17 mouse cellular contexts compared by ENCODE assay signal in the genomic region with DNA sequence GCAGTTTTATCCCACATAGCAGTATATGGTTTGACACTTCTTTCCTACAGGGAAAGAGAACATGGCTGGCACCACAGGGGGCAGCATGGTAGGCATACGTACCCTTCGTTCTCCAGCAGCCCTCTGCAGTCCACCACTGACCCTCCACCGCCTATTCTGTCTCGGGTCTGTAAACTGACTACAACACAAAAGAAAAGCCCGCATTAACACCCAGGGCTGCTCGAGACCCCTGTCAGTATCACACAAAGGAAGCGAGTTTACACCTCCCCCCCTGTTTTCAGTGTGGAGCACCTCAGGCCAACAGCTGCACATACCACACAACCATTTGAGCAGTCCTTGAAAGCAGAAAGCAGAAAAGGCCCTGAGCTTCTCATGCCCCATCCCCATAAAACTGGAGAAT.
DNase-seq lines count a peak whose midpoint lies in the region; ATAC-seq and TF ChIP-seq lines count a peak whose summit lies in the region.
"Had no signal": no experiment of that assay in that cellular context is flagged by ENCODE, and none has a peak within 500 bp of the region (broad histone marks: within the 10 kb centered on the region; RNA-seq: fewer than 3 reads in every experiment).

No protein-coding gene starts in this region.

- H3K4me1 ChIP-seq in intestine, embryonic 14.5 days (replicated peaks; ENCODE audit: control insufficient read depth, insufficient read depth, low read length): no peaks in the 10 kb centered on the region
- H3K4me1 ChIP-seq in intestine, embryonic 16.5 days (ENCODE audit: control insufficient read depth, insufficient read depth, low read length): peaks cover 5% of the 10 kb centered on the region; the same call in 1 of the 2 replicates
- peaks cover 18% of the 10 kb centered on the region for H3K4me1 ChIP-seq in limb, embryonic 13.5 days
- no peaks in the 10 kb centered on the region for H3K4me1 ChIP-seq in kidney, adult 2 months (ENCODE audit: control insufficient read depth, insufficient read depth, low read length)
- H3K4me1 ChIP-seq: liver, embryonic 15.5 days; neural tube, embryonic 15.5 days had no signal

- no peak overlapping the region for H3K9ac ChIP-seq in intestine, embryonic 14.5 days (ENCODE audit: low read length)
- no peak overlapping the region for H3K9ac ChIP-seq in intestine, embryonic 16.5 days (ENCODE audit: low read depth, low read length)
- no peak overlapping the region for H3K9ac ChIP-seq in limb, embryonic 13.5 days
- H3K9ac ChIP-seq: liver, embryonic 15.5 days; neural tube, embryonic 15.5 days had no signal

- TF ChIP-seq CTCF in gastrocnemius, adult 2 months (IDR thresholded peaks at IDR 0.05): no peak
- TF ChIP-seq CTCF in brain, embryonic 14.5 days (IDR thresholded peaks at IDR 0.05; ENCODE audit: borderline replicate concordance, extremely low read depth, insufficient read depth, insufficient read length): no peak
- no peak for TF ChIP-seq CTCF in kidney, adult 2 months (conservative IDR thresholded peaks at IDR 0.05; ENCODE audit: insufficient read depth, insufficient read length, low read depth, low read length)

- peak overlapping the region; percentile 48 for H3K27ac ChIP-seq in gastrocnemius, adult 2 months
- H3K27ac ChIP-seq in intestine, embryonic 14.5 days (ENCODE audit: low read depth): no peak overlapping the region
- no peak overlapping the region for H3K27ac ChIP-seq in intestine, embryonic 16.5 days (ENCODE audit: low read length)
- peak overlapping the region; percentile 49; the same call in 1 of the 2 replicates for H3K27ac ChIP-seq in limb, embryonic 13.5 days
- no peak overlapping the region for H3K27ac ChIP-seq in kidney, adult 2 months (ENCODE audit: insufficient read depth, low read depth, low read length)
- H3K27ac ChIP-seq: hindbrain, postnatal 0 days; liver, embryonic 15.5 days; neural tube, embryonic 15.5 days had no signal

- 72% methylated on average over 7 of the region's 7 CpGs for WGBS in intestine, embryonic 14.5 days
- 66% methylated on average over 7 of the region's 7 CpGs for WGBS in intestine, embryonic 16.5 days
- 74% methylated on average over 7 of the region's 7 CpGs for WGBS in limb, embryonic 13.5 days
- WGBS in kidney, adult 2 months: 83% methylated on average over 7 of the region's 7 CpGs

- ATAC-seq in intestine, embryonic 14.5 days (replicated peaks; ENCODE audit: low FRiP score, low TSS enrichment, low read depth): 0 out of 2 replicates have a peak, but pooled peaks have one; percentile 27
- no peak for ATAC-seq in intestine, embryonic 16.5 days
- ATAC-seq in limb, embryonic 13.5 days (ENCODE audit: low FRiP score, low read depth): peak; percentile 77
- ATAC-seq: hindbrain, postnatal 0 days had no signal

- TF ChIP-seq POLR2A in brain, embryonic 14.5 days (IDR thresholded peaks at IDR 0.05; ENCODE audit: borderline replicate concordance, extremely low read depth, insufficient read depth, insufficient read length, poor library complexity, severe bottlenecking): no peak
- no peak for TF ChIP-seq POLR2A in kidney, adult 2 months (IDR thresholded peaks at IDR 0.05; ENCODE audit: low read depth, low read length)

- H3K4me2 ChIP-seq in intestine, embryonic 14.5 days (ENCODE audit: low read length): no peak overlapping the region
- no peak overlapping the region for H3K4me2 ChIP-seq in intestine, embryonic 16.5 days (ENCODE audit: low read depth, low read length)
- H3K4me2 ChIP-seq in limb, embryonic 13.5 days (replicated peaks): no peak overlapping the region
- H3K4me2 ChIP-seq: liver, embryonic 15.5 days; neural tube, embryonic 15.5 days had no signal

- H3K27me3 ChIP-seq in intestine, embryonic 14.5 days (replicated peaks; ENCODE audit: control insufficient read depth, insufficient read depth, low read length): no peaks in the 10 kb centered on the region
- no peaks in the 10 kb centered on the region for H3K27me3 ChIP-seq in intestine, embryonic 16.5 days (replicated peaks; ENCODE audit: control insufficient read depth, insufficient read depth, low read length)
- no peaks in the 10 kb centered on the region for H3K27me3 ChIP-seq in limb, embryonic 13.5 days
- no peaks in the 10 kb centered on the region for H3K27me3 ChIP-seq in kidney, adult 2 months (replicated peaks; ENCODE audit: control insufficient read depth, insufficient read depth, low read length)
- H3K27me3 ChIP-seq: liver, embryonic 15.5 days; neural tube, embryonic 15.5 days had no signal

- intact Hi-C loops in gastrocnemius, adult 2 months (cut with DNase I): no loop called here

- peaks cover 73% of the 10 kb centered on the region for H3K36me3 ChIP-seq in intestine, embryonic 14.5 days (ENCODE audit: control insufficient read depth, insufficient read depth, low read length)
- H3K36me3 ChIP-seq in intestine, embryonic 16.5 days (ENCODE audit: control insufficient read depth, insufficient read depth, low read length): peaks cover 15% of the 10 kb centered on the region
- peaks cover 80% of the 10 kb centered on the region for H3K36me3 ChIP-seq in limb, embryonic 13.5 days
- H3K36me3 ChIP-seq in kidney, adult 2 months (ENCODE audit: control insufficient read depth, insufficient read depth, low read length): no peaks in the 10 kb centered on the region
- H3K36me3 ChIP-seq: G1E; liver, embryonic 15.5 days had no signal

- DNase-seq in gastrocnemius, adult 2 months: no peak
- no peak for DNase-seq in gastrocnemius, adult 18-20 months (ENCODE audit: low spot score)
- no peak for DNase-seq in intestine, embryonic 14.5 days (ENCODE audit: low spot score)
- peak; percentile 25 for DNase-seq in brain, embryonic 14.5 days (ENCODE audit: low read depth)
- no peak for DNase-seq in lung, adult 18-20 months
- DNase-seq in kidney, adult 2 months: no peak
- DNase-seq: adrenal gland, postnatal 10 days; cerebellum, adult 9-10 months; layer of hippocampus, postnatal 36 days; lung, postnatal 14 days; right cerebral cortex, postnatal 4 days had no signal

- H3K4me3 ChIP-seq in gastrocnemius, adult 2 months: no peak overlapping the region
- no peak overlapping the region for H3K4me3 ChIP-seq in intestine, embryonic 14.5 days (ENCODE audit: low read depth, low read length)
- no peak overlapping the region for H3K4me3 ChIP-seq in intestine, embryonic 16.5 days (ENCODE audit: low read length)
- H3K4me3 ChIP-seq in limb, embryonic 13.5 days: no peak overlapping the region
- no peak overlapping the region for H3K4me3 ChIP-seq in kidney, adult 2 months (ENCODE audit: insufficient read depth, low read depth, low read length)
- H3K4me3 ChIP-seq: liver, embryonic 15.5 days; neural tube, embryonic 15.5 days had no signal

- H3K9me3 ChIP-seq in intestine, embryonic 14.5 days (ENCODE audit: control insufficient read depth, low read length): no peaks in the 10 kb centered on the region
- no peaks in the 10 kb centered on the region for H3K9me3 ChIP-seq in intestine, embryonic 16.5 days (ENCODE audit: control insufficient read depth, low read length)
- H3K9me3 ChIP-seq in limb, embryonic 13.5 days: no peaks in the 10 kb centered on the region
- H3K9me3 ChIP-seq: G1E; liver, embryonic 15.5 days; neural tube, embryonic 15.5 days had no signal

Comparison
In these comparisons a context has a peak if more than half of its experiments do, and no peak if none do; other contexts are left out.
1. H3K27ac ChIP-seq: peak in gastrocnemius, adult 2 months (single experiment) and limb, embryonic 13.5 days (single experiment); none in intestine, embryonic 14.5 days (single experiment), intestine, embryonic 16.5 days (single experiment) and kidney, adult 2 months (single experiment).